Comparison of ENCODE assay signal across 32 mouse cellular contexts in genomic region chr1:74314796-74315195, GRCm38 (mm10). TPM values are rescaled to one million over a fixed set of nuclear protein-coding genes. Genes with fewer than 3 reads are reported as not detected.
"Had no signal": no experiment of that assay in that cellular context is flagged by ENCODE, and none has a peak within 500 bp of the region (broad histone marks: within the 10 kb centered on the region; RNA-seq: fewer than 3 reads in every experiment).

No protein-coding gene starts in this region.

- H3K9ac ChIP-seq: forebrain, postnatal 0 days; heart, embryonic 13.5 days; heart, embryonic 15.5 days; hindbrain, embryonic 13.5 days; hindbrain, embryonic 15.5 days; limb, embryonic 13.5 days; limb, embryonic 15.5 days; liver, embryonic 12.5 days; liver, embryonic 14.5 days had no signal

- ATAC-seq: forebrain, postnatal 0 days; hindbrain, postnatal 0 days; intestine, embryonic 16.5 days; liver, embryonic 12.5 days had no signal

- H3K4me2 ChIP-seq: heart, embryonic 11.5 days; heart, embryonic 13.5 days; heart, embryonic 15.5 days; hindbrain, embryonic 13.5 days; hindbrain, embryonic 15.5 days; limb, embryonic 13.5 days; limb, embryonic 15.5 days; liver, embryonic 12.5 days had no signal

- H3K36me3 ChIP-seq: heart, embryonic 13.5 days; heart, embryonic 15.5 days; hindbrain, embryonic 13.5 days; hindbrain, embryonic 15.5 days; limb, embryonic 13.5 days; limb, embryonic 15.5 days; liver, embryonic 12.5 days had no signal

- H3K4me3 ChIP-seq: heart, embryonic 13.5 days; heart, embryonic 15.5 days; hindbrain, embryonic 13.5 days; hindbrain, embryonic 15.5 days; limb, embryonic 13.5 days; limb, embryonic 15.5 days; liver, embryonic 12.5 days had no signal

- H3K4me1 ChIP-seq: hindbrain, embryonic 13.5 days; hindbrain, embryonic 15.5 days; limb, embryonic 13.5 days had no signal

- H3K27ac ChIP-seq: heart, embryonic 13.5 days; heart, embryonic 15.5 days; hindbrain, embryonic 13.5 days; hindbrain, embryonic 15.5 days; hindbrain, postnatal 0 days; kidney, postnatal 0 days; limb, embryonic 13.5 days; limb, embryonic 15.5 days; liver, embryonic 12.5 days; liver, embryonic 14.5 days had no signal

- H3K9me3 ChIP-seq: heart, embryonic 13.5 days; heart, embryonic 15.5 days; hindbrain, embryonic 13.5 days; hindbrain, embryonic 15.5 days; limb, embryonic 13.5 days; limb, embryonic 15.5 days; liver, embryonic 12.5 days had no signal

- H3K27me3 ChIP-seq: heart, embryonic 13.5 days; heart, embryonic 15.5 days; hindbrain, embryonic 13.5 days; hindbrain, embryonic 15.5 days; limb, embryonic 13.5 days; limb, embryonic 15.5 days; liver, embryonic 12.5 days had no signal

- DNase-seq: forebrain, postnatal 0 days; gastrocnemius, postnatal 14 days; gastrocnemius, postnatal 36 days; heart, adult 18-20 months; kidney, adult 11 months; kidney, adult 8-10 months; kidney, postnatal 14 days; layer of hippocampus, adult 9-11 months; layer of hippocampus, postnatal 36 days; left cerebral cortex, postnatal 4 days had no signal

RNA-seq across cellular contexts. Expression of gene Gpbar1, which starts 36.4 kb away (rescaled TPM):
- total RNA-seq: forebrain, postnatal 0 days; gastrocnemius, adult 8-10 months; gastrocnemius, postnatal 14 days; gastrocnemius, postnatal 36 days; heart, adult 18-20 months; heart, postnatal 25 days; hindbrain, postnatal 0 days; layer of hippocampus, adult 8-10 months; layer of hippocampus, postnatal 14 days; layer of hippocampus, postnatal 36 days; left cerebral cortex, adult 18-20 months; left cerebral cortex, adult 8-10 months; left cerebral cortex, postnatal 10 days; left cerebral cortex, postnatal 25 days; left cerebral cortex, postnatal 4 days; liver, adult 2 months had no signal
- polyA plus RNA-seq: forebrain, postnatal 0 days; hindbrain, embryonic 11.5 days; hindbrain, embryonic 15.5 days; hindbrain, postnatal 0 days had no signal
